Mouse (Mus musculus): ENCODE measurements around the gene Phactr4. TPM values are rescaled to one million over a fixed set of nuclear protein-coding genes. Genes with fewer than 3 reads are reported as not detected.
"Not testable (repeated sequence)": the region's sequence is repeated elsewhere in the genome, so short reads cannot be mapped to it uniquely, and the experiment has no call there.

The Phactr4 gene
- polyA plus RNA-seq, 1 experiment from 2014 or later = 27.4 TPM

DNA sequence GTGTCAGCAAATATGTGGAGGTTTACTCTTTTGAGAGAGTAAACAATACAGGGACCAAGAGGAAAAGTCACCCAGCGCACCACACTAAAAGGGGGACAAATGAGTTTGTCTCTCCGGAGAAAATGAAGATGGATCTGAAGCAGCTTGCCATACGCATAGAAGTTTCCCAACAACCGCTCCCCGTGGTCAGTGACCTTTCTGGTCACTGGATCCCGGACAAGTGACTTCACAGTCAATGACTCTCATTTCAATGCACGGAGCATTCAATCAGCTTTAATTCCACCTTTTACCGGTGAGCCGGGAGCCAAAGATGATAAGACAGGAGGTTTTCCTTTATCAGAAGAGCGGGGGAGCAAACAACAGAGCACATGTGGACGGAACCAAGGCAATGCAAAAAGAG, 15.6 kb upstream of the Phactr4 start:
- 53% methylated on average over 11 of the region's 11 CpGs for WGBS

DNA sequence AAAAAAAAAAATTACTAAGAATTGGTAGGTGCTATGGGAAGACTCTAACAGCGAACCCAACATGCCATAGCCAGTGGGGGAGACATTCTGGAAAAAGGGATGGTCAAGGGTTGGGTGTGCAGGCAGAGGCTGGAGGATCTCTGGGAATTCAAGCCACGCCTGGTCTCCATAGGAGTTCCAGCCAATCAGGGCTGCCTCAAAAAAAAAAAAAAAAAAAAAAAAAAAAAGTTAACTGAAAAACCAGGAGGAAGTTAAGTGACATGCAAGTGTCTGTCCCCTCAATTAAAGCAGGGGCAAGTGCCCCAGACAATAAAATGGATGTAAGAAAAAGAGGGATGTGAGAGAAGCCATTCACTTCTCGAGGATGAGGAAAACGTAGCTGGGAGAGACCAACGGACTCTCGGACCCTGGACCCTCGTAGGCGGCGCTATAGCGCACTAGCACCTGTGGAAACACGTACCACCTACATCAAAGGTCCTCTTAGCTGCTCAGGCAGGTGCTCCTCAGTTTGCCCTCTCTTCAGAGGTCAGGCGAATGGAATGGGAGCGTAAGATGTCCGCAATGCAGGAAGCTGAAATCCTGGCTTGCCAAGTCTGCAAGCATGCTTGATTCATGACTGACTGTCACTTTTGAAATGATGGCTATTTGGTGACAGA, 10.6 kb upstream of the Phactr4 start:
- H3K4me3 ChIP-seq = peak overlapping the region; percentile 42
- WGBS = 14% methylated on average over 14 of the region's 14 CpGs
- DNase-seq (ENCODE audit: low spot score) = no peak

More for the DNA sequence above, 15.6 kb upstream of the Phactr4 start:
- no peak overlapping the region for H3K4me3 ChIP-seq
- no peaks in the 10 kb centered on the region for H3K36me3 ChIP-seq (replicated peaks)
- no peaks in the 10 kb centered on the region for H3K27me3 ChIP-seq (replicated peaks; ENCODE audit: low read depth, poor library complexity, severe bottlenecking)
- no peaks in the 10 kb centered on the region for H3K9me3 ChIP-seq
- peaks cover 9% of the 10 kb centered on the region for H3K4me1 ChIP-seq
- DNase-seq (ENCODE audit: low spot score) = no peak
- no peak overlapping the region for H3K27ac ChIP-seq (replicated peaks)

DNA sequence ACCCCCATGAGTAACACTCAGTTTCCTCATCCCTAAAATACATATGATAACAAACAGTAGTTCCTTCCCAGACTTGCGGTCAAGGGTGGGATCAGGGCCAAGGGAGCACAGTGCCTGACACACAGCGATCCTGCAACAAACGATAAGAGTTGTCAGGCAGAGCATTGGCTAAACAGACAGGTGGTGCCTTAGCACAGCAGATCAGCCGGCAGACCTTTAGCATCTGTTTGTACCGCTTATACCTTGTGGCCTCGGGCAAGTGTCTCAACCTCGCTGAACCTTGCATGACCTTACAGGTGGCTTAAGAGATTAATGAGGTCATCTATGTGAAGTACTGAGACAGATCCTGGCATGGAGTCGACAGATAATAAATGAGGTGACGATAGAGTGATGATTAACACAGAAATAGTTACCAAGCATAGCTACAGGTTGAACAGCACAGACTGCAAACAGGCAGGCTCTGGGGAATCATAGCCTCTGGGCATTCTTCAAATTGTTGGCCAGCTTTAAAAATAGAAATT, 5.8 kb upstream of the Phactr4 start:
- no peak for DNase-seq (ENCODE audit: low spot score)
- H3K36me3 ChIP-seq (replicated peaks) = no peaks in the 10 kb centered on the region
- WGBS = 61% methylated on average over 9 of the region's 9 CpGs
- no peak overlapping the region for H3K4me3 ChIP-seq
- H3K4me1 ChIP-seq = peaks cover 9% of the 10 kb centered on the region
- H3K27ac ChIP-seq (replicated peaks) = no peak overlapping the region
- H3K9me3 ChIP-seq = no peaks in the 10 kb centered on the region
- H3K27me3 ChIP-seq (replicated peaks; ENCODE audit: low read depth, poor library complexity, severe bottlenecking) = no peaks in the 10 kb centered on the region

More for the DNA sequence above, 10.6 kb upstream of the Phactr4 start:
- H3K9me3 ChIP-seq = no peaks in the 10 kb centered on the region
- peaks cover 10% of the 10 kb centered on the region for H3K4me1 ChIP-seq
- no peak overlapping the region for H3K27ac ChIP-seq (replicated peaks)
- H3K36me3 ChIP-seq (replicated peaks) = no peaks in the 10 kb centered on the region
- H3K27me3 ChIP-seq (replicated peaks; ENCODE audit: low read depth, poor library complexity, severe bottlenecking) = no peaks in the 10 kb centered on the region

DNA sequence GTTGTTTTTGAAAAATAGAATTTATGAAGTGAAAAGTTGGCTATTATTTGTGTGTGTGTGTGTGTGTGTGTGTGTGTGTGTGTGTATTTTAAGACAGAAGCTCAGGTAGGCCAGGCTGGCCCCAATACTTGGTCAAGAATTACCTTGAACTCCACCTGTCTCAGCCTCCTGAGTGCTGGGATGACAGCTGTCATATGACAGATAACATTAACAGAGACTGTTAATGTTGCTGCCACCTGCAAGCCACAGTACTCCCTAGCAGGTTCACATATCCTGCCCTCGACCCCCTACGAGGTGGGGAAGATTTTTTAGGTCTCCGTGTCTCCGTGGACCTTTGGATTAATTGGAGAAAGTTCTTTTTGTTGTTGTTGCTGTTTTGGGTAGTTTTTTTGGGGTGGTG, 5.2 kb upstream of the Phactr4 start:
- H3K4me1 ChIP-seq = peaks cover 6% of the 10 kb centered on the region
- H3K9me3 ChIP-seq = no peaks in the 10 kb centered on the region
- no peaks in the 10 kb centered on the region for H3K36me3 ChIP-seq (replicated peaks)
- no peak for DNase-seq (ENCODE audit: low spot score)
- H3K4me3 ChIP-seq = no peak overlapping the region
- no peak overlapping the region for H3K27ac ChIP-seq (replicated peaks)
- WGBS = 85% methylated on average over 4 of the region's 4 CpGs
- H3K27me3 ChIP-seq (replicated peaks; ENCODE audit: low read depth, poor library complexity, severe bottlenecking) = no peaks in the 10 kb centered on the region

DNA sequence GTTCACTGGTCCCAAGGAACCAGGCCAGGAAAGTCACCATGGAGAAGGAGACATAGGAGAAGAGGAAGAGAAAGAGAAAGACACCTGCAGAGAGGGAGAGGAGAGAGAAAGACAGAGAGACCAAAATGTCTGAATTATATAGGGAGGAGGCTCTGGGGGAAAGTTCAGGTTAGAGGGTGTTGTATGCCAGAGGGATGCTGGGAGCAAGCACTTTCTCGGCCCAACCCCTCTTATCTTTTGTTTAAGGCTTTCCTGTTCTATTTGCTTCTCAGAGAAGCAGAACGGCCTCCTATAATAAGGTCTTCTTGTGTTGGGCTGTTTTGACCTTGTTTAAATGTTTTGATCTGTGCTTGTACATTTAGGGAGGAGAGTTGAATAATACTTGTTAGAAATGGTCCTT, 3.7 kb upstream of the Phactr4 start:
- no peak for DNase-seq (ENCODE audit: low spot score)
- no peaks in the 10 kb centered on the region for H3K9me3 ChIP-seq
- H3K4me3 ChIP-seq = no peak overlapping the region
- no peaks in the 10 kb centered on the region for H3K27me3 ChIP-seq (replicated peaks; ENCODE audit: low read depth, poor library complexity, severe bottlenecking)
- no peak overlapping the region for H3K27ac ChIP-seq (replicated peaks)
- no peaks in the 10 kb centered on the region for H3K36me3 ChIP-seq (replicated peaks)
- 65% methylated on average over 2 of the region's 2 CpGs for WGBS
- H3K4me1 ChIP-seq = peaks cover 12% of the 10 kb centered on the region

DNA sequence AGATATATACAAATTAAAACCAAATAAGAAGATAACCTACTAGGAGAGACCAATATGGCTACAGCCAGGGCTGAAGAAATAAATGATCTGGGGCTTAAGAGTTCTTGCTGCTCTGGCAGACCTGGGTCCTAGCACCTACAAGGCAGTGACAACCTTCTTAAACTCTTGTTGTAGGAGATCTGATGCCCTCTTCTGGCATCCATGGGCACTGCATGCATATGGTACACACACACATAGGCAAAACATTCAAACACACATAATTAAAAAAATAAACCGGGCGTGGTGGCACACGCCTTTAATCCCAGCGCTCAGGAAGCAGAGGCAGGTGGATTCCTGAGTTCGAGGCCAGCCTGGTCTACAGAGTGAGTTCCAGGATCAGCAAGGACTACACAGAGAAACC, 2.5 kb upstream of the Phactr4 start:
- 94% methylated on average over 5 of the region's 5 CpGs for WGBS
- no peak overlapping the region for H3K4me3 ChIP-seq
- H3K9me3 ChIP-seq = no peaks in the 10 kb centered on the region
- H3K4me1 ChIP-seq = peaks cover 25% of the 10 kb centered on the region
- H3K27ac ChIP-seq (replicated peaks) = no peak overlapping the region
- H3K27me3 ChIP-seq (replicated peaks; ENCODE audit: low read depth, poor library complexity, severe bottlenecking) = no peaks in the 10 kb centered on the region
- no peak for DNase-seq (ENCODE audit: low spot score)
- no peaks in the 10 kb centered on the region for H3K36me3 ChIP-seq (replicated peaks)

DNA sequence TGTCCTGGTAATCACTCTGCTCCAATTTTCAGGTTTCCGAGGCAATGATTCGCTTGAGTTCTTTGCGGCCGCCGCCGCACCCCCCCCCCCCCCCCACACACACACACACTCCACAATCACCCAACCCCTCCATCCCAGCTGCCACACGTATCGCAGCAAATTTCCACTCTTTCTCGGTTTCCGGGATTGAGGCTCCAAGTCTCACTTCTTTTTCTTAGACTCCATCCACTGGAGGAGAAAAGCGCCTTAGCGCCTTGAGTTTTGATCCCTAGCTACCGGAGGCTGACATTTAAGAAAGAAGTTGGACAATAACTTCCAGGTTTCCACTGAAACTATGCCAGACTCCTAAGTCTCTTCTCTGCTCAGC, 750 bp downstream of the Phactr4 start:
- under 1% methylated on average over 13 of the region's 13 CpGs for WGBS
- no peaks in the 10 kb centered on the region for H3K9me3 ChIP-seq
- H3K36me3 ChIP-seq (replicated peaks) = 0 out of 2 replicates have a peak, but pooled peaks cover 3% of the 10 kb centered on the region
- no peaks in the 10 kb centered on the region for H3K27me3 ChIP-seq (replicated peaks; ENCODE audit: low read depth, poor library complexity, severe bottlenecking)
- DNase-seq (ENCODE audit: low spot score) = peak; percentile 65
- peaks cover 26% of the 10 kb centered on the region for H3K4me1 ChIP-seq
- peak overlapping the region; percentile 98 for H3K27ac ChIP-seq (replicated peaks)
- H3K4me3 ChIP-seq = peak overlapping the region; percentile 86

DNA sequence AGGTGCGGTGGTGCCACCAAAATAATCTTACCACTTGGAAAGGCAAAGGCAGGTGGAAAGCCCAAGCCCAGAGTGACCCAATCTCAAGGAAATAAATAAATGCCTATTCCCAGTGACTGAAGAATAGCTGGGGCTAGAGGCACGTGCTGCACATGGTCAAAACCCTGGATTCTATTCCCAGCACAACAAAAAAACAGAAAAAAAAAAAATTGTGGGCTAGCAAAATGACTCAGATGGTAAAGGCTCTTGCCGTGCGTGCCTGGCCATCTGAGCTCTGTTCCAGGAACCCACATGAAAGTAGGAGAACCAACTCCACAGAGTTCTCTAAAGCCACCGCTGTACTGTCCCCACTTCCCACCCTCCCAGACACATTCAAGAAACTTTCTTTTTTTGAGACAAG, 1.8 kb downstream of the Phactr4 start:
- Histone ChIP-seq H3K36me3 (replicated peaks) (0 out of 2 replicates have a peak, but pooled peaks cover 3% of the 10 kb centered on the region), H3K9me3 (no peaks in the 10 kb centered on the region), H3K4me1 (peaks cover 26% of the 10 kb centered on the region), H3K4me3 (peak overlapping the region; percentile 86), H3K27me3 (replicated peaks; ENCODE audit: low read depth, poor library complexity, severe bottlenecking) (no peaks in the 10 kb centered on the region), H3K27ac (replicated peaks) (peak overlapping the region; percentile 98; the same call in 1 of the 2 replicates)
- 90% methylated on average over 5 of the region's 5 CpGs for WGBS
- no peak for DNase-seq (ENCODE audit: low spot score)

DNA sequence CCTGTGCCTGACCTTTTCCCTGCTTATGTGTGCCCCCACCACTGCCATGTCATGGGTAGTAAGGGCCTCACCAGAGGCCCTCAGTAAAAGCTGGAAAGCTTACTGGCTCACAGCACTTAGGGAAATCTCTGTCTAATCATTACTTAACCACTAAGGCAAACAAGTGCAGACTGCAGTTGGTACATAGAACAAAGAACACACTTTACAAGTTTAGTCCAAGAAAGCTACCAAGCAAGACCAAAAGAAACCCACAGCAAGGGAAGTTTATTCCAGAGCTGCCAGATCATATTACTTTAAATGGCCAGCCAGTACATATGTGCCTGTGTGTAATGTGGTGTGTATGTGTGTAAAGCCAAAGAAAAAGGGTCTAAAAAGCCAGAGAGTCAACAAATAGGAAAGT, 6.3 kb downstream of the Phactr4 start:
- Histone ChIP-seq H3K9me3 (no peaks in the 10 kb centered on the region), H3K27me3 (replicated peaks; ENCODE audit: low read depth, poor library complexity, severe bottlenecking) (no peaks in the 10 kb centered on the region), H3K4me3 (no peak overlapping the region), H3K36me3 (replicated peaks) (peaks cover 22% of the 10 kb centered on the region), H3K4me1 (peaks cover 19% of the 10 kb centered on the region), H3K27ac (replicated peaks) (no peak overlapping the region)
- no peak for DNase-seq (ENCODE audit: low spot score)

DNA sequence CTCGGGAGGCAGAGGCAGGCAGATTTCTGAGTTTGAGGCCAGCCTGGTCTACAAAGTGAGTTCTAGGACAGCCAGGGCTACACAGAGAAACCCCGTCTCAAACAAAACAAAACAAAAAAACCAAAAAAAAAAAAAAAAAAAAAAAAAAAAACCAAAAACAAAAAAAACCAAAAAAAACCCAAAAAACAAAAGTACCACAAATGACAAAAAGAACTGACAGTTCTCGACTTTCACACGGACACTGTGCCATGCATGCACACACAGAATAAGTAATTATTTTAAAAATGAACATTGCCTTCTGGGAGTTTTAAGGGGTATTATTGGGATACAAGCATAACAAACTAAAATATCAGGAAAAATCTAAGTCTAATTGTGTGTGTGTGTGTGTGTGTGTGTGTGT, 9.0 kb downstream of the Phactr4 start:
- not testable (repeated sequence) for H3K9me3 ChIP-seq; DNase-seq (ENCODE audit: low spot score); H3K4me3 ChIP-seq; H3K27me3 ChIP-seq (replicated peaks; ENCODE audit: low read depth, poor library complexity, severe bottlenecking); H3K27ac ChIP-seq (replicated peaks); H3K4me1 ChIP-seq
- 94% methylated on average over 4 of the region's 4 CpGs for WGBS
- H3K36me3 ChIP-seq (replicated peaks) = peaks cover 27% of the 10 kb centered on the region

DNA sequence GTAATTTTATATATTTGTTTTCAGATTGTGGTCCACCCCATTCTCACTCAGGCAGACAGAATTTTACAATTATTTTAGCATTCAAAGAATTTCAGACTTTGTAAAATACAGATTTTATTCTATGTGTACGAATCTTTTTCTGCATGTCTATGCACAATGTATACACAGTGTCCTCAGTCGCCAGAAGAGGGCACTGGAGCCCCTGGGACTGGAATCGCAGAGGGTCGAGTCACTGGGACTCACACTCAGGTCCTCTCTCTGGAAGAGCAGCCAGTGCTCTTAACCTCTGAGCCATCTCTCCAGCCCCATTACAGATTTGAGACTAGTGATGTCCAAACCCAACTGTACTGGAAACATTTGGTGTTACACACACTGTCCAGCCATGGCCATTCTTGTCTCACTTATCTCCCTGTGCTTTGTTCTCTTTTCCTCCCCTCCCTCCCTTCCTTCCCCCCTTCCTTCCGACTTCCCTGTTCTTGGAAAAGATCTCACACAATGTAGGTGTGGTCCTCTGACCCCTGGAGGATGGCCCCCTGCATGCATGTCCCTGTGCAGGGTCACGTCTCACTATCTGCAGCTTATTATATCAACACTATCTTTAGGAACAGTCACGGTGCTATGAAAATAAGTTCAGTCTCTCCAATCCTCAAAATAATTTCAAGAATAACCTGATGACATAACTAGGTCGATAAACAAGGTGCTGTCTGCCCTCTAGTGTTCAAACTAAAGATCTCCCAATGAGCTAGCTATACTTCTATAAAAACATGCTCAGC, 10.8 kb downstream of the Phactr4 start:
- peak; percentile 18 for DNase-seq (ENCODE audit: low spot score)
- Histone ChIP-seq H3K36me3 (replicated peaks) (peaks cover 24% of the 10 kb centered on the region), H3K4me3 (no peak overlapping the region), H3K27ac (replicated peaks) (no peak overlapping the region), H3K27me3 (replicated peaks; ENCODE audit: low read depth, poor library complexity, severe bottlenecking) (no peaks in the 10 kb centered on the region), H3K9me3 (no peaks in the 10 kb centered on the region), H3K4me1 (no peaks in the 10 kb centered on the region; the same call in 1 of the 2 replicates)
- 59% methylated on average over 8 of the region's 8 CpGs for WGBS

DNA sequence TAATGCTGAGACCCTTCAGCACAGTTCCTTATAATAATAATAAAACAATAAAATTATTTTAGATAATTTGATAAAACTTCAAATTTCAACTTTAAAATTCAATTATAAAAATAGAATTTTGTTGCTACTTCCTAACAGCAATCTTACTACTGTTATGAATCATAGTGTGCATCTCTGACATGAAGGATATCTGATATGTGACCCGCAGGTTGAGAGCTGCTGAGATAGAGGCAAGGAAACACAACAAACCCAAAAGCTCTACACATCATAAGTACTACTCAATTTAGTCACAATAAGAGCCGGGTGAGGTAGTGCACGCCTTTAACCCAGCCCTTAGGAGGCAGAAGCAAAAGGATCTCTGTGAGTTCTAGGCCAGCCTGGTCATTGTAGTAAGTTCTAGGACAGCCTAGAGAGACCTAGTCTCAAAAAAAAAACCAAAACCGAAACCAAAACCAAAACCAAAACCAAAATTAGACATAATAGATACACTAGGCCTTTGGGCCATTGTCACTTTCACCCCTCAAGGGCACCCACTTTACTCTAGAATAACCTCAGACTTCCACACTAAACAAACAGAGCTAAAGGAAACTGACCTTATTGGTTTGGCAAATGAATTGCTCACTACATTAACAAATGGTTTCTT, 12.6 kb downstream of the Phactr4 start:
- no peak overlapping the region for H3K4me3 ChIP-seq
- no peak overlapping the region for H3K27ac ChIP-seq (replicated peaks)
- no peaks in the 10 kb centered on the region for H3K4me1 ChIP-seq
- H3K36me3 ChIP-seq (replicated peaks) = peaks cover 35% of the 10 kb centered on the region
- H3K27me3 ChIP-seq (replicated peaks; ENCODE audit: low read depth, poor library complexity, severe bottlenecking) = no peaks in the 10 kb centered on the region
- 93% methylated on average over 4 of the region's 4 CpGs for WGBS
- H3K9me3 ChIP-seq = no peaks in the 10 kb centered on the region
- no peak for DNase-seq (ENCODE audit: low spot score)

All from embryonic facial prominence, embryonic 10.5 days (tissue).